Mouse (Mus musculus) midbrain, embryonic 14.5 days (tissue): ENCODE measurements at regions not wholly inside any gene's neighbourhood (a gene's known extent, or its start where the extent isn't known, plus 50 kb on each side); places are given as distances from the start of the nearest gene placed in this dataset.
A peak's percentile ranks its signal among the peaks of the same experiment; 100 is the strongest.

Source experiments
- ATAC-seq: fragments of 200-750 bp; cut with Nextera tagmentation; 2 replicates; pipeline ENCODE4 v1.8.0; 2017; ENCODE audit warnings: moderate number of reproducible peaks, moderate library complexity; ENCODE audit not compliant: low FRiP score, low TSS enrichment
- DNase-seq: peaks from one replicate; pipeline ENCODE4 v3.0.0-alpha.2; 2015
- H3K27ac ChIP-seq: fragments of 300-500 bp; sonication (generic); replicated peaks from 2 replicates; pipeline ENCODE4 v1.5.1; 2014; ENCODE audit warnings: mild to moderate bottlenecking, low read depth, low read length, moderate library complexity
- H3K27me3 ChIP-seq: fragments of 300-500 bp; sonication (generic); 2 replicates; pipeline ENCODE4 v1.6.1; 2014; ENCODE audit warnings: low read length, control low read depth, mixed read lengths; ENCODE audit not compliant: control insufficient read depth, insufficient read depth
- H3K36me3 ChIP-seq: fragments of 300-500 bp; sonication (generic); 2 replicates; pipeline ENCODE4 v1.6.1; 2014; ENCODE audit warnings: low read length, control low read depth; ENCODE audit not compliant: control insufficient read depth, insufficient read depth
- H3K4me1 ChIP-seq: fragments of 300-500 bp; sonication (generic); 2 replicates; pipeline ENCODE4 v1.6.1; 2014; ENCODE audit warnings: mild to moderate bottlenecking, antibody characterized with exemption, low read length, control low read depth; ENCODE audit not compliant: control insufficient read depth, insufficient read depth
- H3K4me2 ChIP-seq: fragments of 300-500 bp; sonication (generic); 2 replicates; pipeline ENCODE4 v1.6.1; 2014; ENCODE audit warnings: mild to moderate bottlenecking, low read length, moderate library complexity
- H3K4me3 ChIP-seq: fragments of 300-500 bp; sonication (generic); replicated peaks from 2 replicates; pipeline ENCODE4 v1.5.1; 2014; ENCODE audit warnings: low read depth, low read length
- H3K9ac ChIP-seq: fragments of 300-500 bp; sonication (generic); replicated peaks from 2 replicates; pipeline ENCODE4 v1.6.1; 2014; ENCODE audit warnings: mild to moderate bottlenecking, low read length, moderate library complexity
- H3K9me3 ChIP-seq: fragments of 300-500 bp; sonication (generic); 2 replicates; pipeline ENCODE4 v1.6.1; 2016; ENCODE audit warnings: low read length, control low read depth, mixed read lengths; ENCODE audit not compliant: control insufficient read depth
- whole genome bisulfite sequencing: fragments of 180-500 bp; shearing (Covaris S2); extraction: QIAGEN DNeasy Blood & Tissue Kit; methylation state at CpG from one replicate; pipeline ENCODE4 v1.1.7; 2014; 5-methylcytosine and 5-hydroxymethylcytosine counted together

GRCm38 (mm10) chr1:41652210-41652609, 846.8 kb downstream of the Tmem182 start:
- ATAC-seq, result no peak; the same call in 1 of the 2 replicates
- H3K4me3 ChIP-seq, result no peak overlapping the region
- WGBS, result 22% methylated on average over 3 of the region's 3 CpGs

GRCm38 (mm10) chr1:41652646-41653427, 847.4 kb downstream of the Tmem182 start:
- Histone ChIP-seq H3K4me3 (no peak overlapping the region), H3K27ac (peak overlapping the region; percentile 49), H3K4me2 (peak overlapping the region; percentile 13), H3K4me1 (peaks cover 14% of the 10 kb centered on the region; the same call in 1 of the 2 replicates), H3K9me3 (no peaks in the 10 kb centered on the region), H3K27me3 (no peaks in the 10 kb centered on the region), H3K36me3 (no peaks in the 10 kb centered on the region), H3K9ac (no peak overlapping the region)
- DNase-seq, result peak; percentile 86
- ATAC-seq, result no peak; the same call in 1 of the 2 replicates
- WGBS, result 36% methylated on average over 8 of the region's 8 CpGs

More at GRCm38 (mm10) chr1:41652210-41652609, 846.8 kb downstream of the Tmem182 start:
- Histone ChIP-seq H3K27me3 (no peaks in the 10 kb centered on the region), H3K4me2 (peak overlapping the region; percentile 13), H3K9ac (no peak overlapping the region), H3K36me3 (no peaks in the 10 kb centered on the region), H3K27ac (peak overlapping the region; percentile 49), H3K9me3 (no peaks in the 10 kb centered on the region), H3K4me1 (peaks cover 14% of the 10 kb centered on the region; the same call in 1 of the 2 replicates)
- DNase-seq, result no peak

GRCm38 (mm10) chr1:41674086-41674485, 868.7 kb downstream of the Tmem182 start:
- Histone ChIP-seq H3K4me1 (0 out of 2 replicates have a peak, but pooled peaks cover 3% of the 10 kb centered on the region), H3K9me3 (no peaks in the 10 kb centered on the region), H3K9ac (no peak overlapping the region), H3K27me3 (no peaks in the 10 kb centered on the region), H3K4me2 (no peak overlapping the region), H3K4me3 (no peak overlapping the region), H3K36me3 (no peaks in the 10 kb centered on the region), H3K27ac (no peak overlapping the region)
- no peak for DNase-seq
- no peak for ATAC-seq
- 80% methylated on average over 6 of the region's 6 CpGs for WGBS

- DNase-seq (no peak), ATAC-seq (no peak)
- Histone ChIP-seq H3K36me3 (no peaks in the 10 kb centered on the region), H3K27me3 (no peaks in the 10 kb centered on the region), H3K4me1 (0 out of 2 replicates have a peak, but pooled peaks cover 3% of the 10 kb centered on the region), H3K9ac (no peak overlapping the region), H3K27ac (no peak overlapping the region), H3K4me3 (no peak overlapping the region), H3K9me3 (no peaks in the 10 kb centered on the region), H3K4me2 (no peak overlapping the region)
- 50% methylated on average over 6 of the region's 6 CpGs for WGBS
These were observed 869.9 kb downstream of the Tmem182 start for GRCm38 (mm10) chr1:41675345-41675744.

- Histone ChIP-seq H3K4me3 (no peak overlapping the region), H3K4me2 (no peak overlapping the region), H3K4me1 (no peaks in the 10 kb centered on the region), H3K9me3 (no peaks in the 10 kb centered on the region), H3K36me3 (no peaks in the 10 kb centered on the region), H3K27me3 (no peaks in the 10 kb centered on the region), H3K9ac (no peak overlapping the region), H3K27ac (no peak overlapping the region)
- DNase-seq (no peak), ATAC-seq (no peak)
- WGBS, result 72% methylated on average over 3 of the region's 3 CpGs
These were observed 900.3 kb downstream of the Tmem182 start for GRCm38 (mm10) chr1:41705692-41706091.

- no peak for DNase-seq
- Histone ChIP-seq H3K27me3 (no peaks in the 10 kb centered on the region), H3K4me2 (no peak overlapping the region), H3K9me3 (no peaks in the 10 kb centered on the region), H3K4me3 (no peak overlapping the region), H3K9ac (no peak overlapping the region), H3K27ac (no peak overlapping the region), H3K4me1 (no peaks in the 10 kb centered on the region), H3K36me3 (no peaks in the 10 kb centered on the region)
- 37% methylated on average over 5 of the region's 5 CpGs for WGBS
- no peak for ATAC-seq
These were observed 937.4 kb downstream of the Tmem182 start for GRCm38 (mm10) chr1:41742644-41743331.

GRCm38 (mm10) chr1:41743332-41743710, 937.9 kb downstream of the Tmem182 start:
- Histone ChIP-seq H3K9ac (no peak overlapping the region), H3K4me2 (0 out of 2 replicates have a peak overlapping the region, but pooled peaks have one; percentile 15), H3K36me3 (no peaks in the 10 kb centered on the region), H3K27me3 (no peaks in the 10 kb centered on the region), H3K9me3 (no peaks in the 10 kb centered on the region), H3K27ac (no peak overlapping the region), H3K4me1 (no peaks in the 10 kb centered on the region), H3K4me3 (no peak overlapping the region)
- peak; percentile 37 for DNase-seq
- ATAC-seq, result no peak
- 31% methylated on average over 6 of the region's 6 CpGs for WGBS

- H3K4me2 ChIP-seq, result no peak overlapping the region
- no peak for DNase-seq
- H3K36me3 ChIP-seq, result no peaks in the 10 kb centered on the region
- no peak overlapping the region for H3K27ac ChIP-seq
- H3K4me3 ChIP-seq, result no peak overlapping the region
- no peaks in the 10 kb centered on the region for H3K27me3 ChIP-seq
- WGBS, result 55% methylated on average over 3 of the region's 3 CpGs
- no peaks in the 10 kb centered on the region for H3K4me1 ChIP-seq
- no peak overlapping the region for H3K9ac ChIP-seq
- H3K9me3 ChIP-seq, result no peaks in the 10 kb centered on the region
- no peak for ATAC-seq
These were observed 939.1 kb downstream of the Tmem182 start for GRCm38 (mm10) chr1:41744531-41744930.
